Mouse (Mus musculus): ENCODE results near the gene Ccin. TPM values are rescaled to one million over a fixed set of nuclear protein-coding genes. Genes with fewer than 3 reads are reported as not detected.

Gene Ccin
- polyA plus RNA-seq, 1 experiment from 2014 or later: not detected

DNA sequence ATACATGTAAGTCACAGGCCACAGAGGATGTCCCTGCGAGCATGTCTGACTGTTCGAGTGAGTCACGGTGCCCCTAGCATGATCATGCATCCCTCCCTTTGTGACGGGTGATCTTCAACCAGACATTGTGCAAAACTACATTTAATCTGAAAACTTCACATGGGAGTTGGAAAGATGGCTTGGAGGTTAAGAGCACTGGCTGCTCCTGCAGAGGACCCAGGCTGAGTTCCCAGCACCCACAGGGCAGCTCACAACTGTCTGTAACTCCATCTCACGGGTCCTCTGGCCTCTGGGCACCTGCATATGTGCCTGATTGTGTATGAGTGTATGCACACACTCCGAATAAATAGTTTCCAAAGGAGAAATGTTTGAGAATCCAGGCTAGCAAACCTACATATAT, 41.0 kb downstream of the Ccin start:
- no peaks in the 10 kb centered on the region for H3K4me1 ChIP-seq (ENCODE audit: insufficient read depth)
- H3K9me3 ChIP-seq (ENCODE audit: low read length): no peaks in the 10 kb centered on the region
- no peak overlapping the region for H3K4me2 ChIP-seq (ENCODE audit: low read depth, low read length)
- DNase-seq (peak; percentile 5), ATAC-seq (no peak)
- 92% methylated on average over 6 of the region's 6 CpGs for WGBS (ENCODE audit: insufficient replicate concordance)
- no peak overlapping the region for H3K9ac ChIP-seq (replicated peaks)
- peaks cover 95% of the 10 kb centered on the region for H3K36me3 ChIP-seq (replicated peaks; ENCODE audit: insufficient read depth, low read length)
- no peak overlapping the region for H3K27ac ChIP-seq (ENCODE audit: low read depth)
- TF ChIP-seq CTCF (IDR thresholded peaks at IDR 0.05; ENCODE audit: low read depth) (no peak), EP300 (IDR thresholded peaks at IDR 0.05; ENCODE audit: low read depth) (no peak)
- H3K27me3 ChIP-seq (ENCODE audit: insufficient read depth, low read length): no peaks in the 10 kb centered on the region
- H3K4me3 ChIP-seq (ENCODE audit: low read depth, low read length): no peak overlapping the region

DNA sequence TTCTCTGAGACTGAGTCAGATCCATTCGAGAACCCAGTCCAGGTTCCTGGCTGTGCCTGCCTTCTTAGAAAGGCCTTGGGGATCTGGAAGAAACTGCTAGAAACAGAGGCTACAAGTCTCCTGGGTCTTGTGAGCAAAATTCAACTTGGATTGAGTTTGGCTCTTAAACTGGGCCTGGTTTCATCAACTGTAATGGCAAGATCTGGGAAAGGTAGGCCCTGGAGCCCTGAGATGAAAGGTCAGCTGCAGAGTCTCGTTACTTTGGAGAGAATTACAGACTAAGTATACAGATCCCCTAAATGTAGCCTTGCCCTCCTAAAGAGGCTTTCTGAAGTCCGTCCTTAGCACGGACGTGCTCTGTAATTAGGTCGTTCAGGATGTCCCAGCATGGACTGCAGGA, 42.3 kb downstream of the Ccin start:
- TF ChIP-seq EP300 (IDR thresholded peaks at IDR 0.05; ENCODE audit: low read depth) (no peak), CTCF (IDR thresholded peaks at IDR 0.05; ENCODE audit: low read depth) (no peak)
- H3K4me1 ChIP-seq (ENCODE audit: insufficient read depth): no peaks in the 10 kb centered on the region
- H3K4me2 ChIP-seq (ENCODE audit: low read depth, low read length): no peak overlapping the region
- H3K9me3 ChIP-seq (ENCODE audit: low read length): no peaks in the 10 kb centered on the region
- no peak overlapping the region for H3K9ac ChIP-seq (replicated peaks)
- no peaks in the 10 kb centered on the region for H3K27me3 ChIP-seq (ENCODE audit: insufficient read depth, low read length)
- no peak overlapping the region for H3K27ac ChIP-seq (ENCODE audit: low read depth)
- DNase-seq (no peak), ATAC-seq (no peak)
- no peak overlapping the region for H3K4me3 ChIP-seq (ENCODE audit: low read depth, low read length)
- 93% methylated on average over 6 of the region's 6 CpGs for WGBS (ENCODE audit: insufficient replicate concordance)
- H3K36me3 ChIP-seq (replicated peaks; ENCODE audit: insufficient read depth, low read length): peaks cover 95% of the 10 kb centered on the region

DNA sequence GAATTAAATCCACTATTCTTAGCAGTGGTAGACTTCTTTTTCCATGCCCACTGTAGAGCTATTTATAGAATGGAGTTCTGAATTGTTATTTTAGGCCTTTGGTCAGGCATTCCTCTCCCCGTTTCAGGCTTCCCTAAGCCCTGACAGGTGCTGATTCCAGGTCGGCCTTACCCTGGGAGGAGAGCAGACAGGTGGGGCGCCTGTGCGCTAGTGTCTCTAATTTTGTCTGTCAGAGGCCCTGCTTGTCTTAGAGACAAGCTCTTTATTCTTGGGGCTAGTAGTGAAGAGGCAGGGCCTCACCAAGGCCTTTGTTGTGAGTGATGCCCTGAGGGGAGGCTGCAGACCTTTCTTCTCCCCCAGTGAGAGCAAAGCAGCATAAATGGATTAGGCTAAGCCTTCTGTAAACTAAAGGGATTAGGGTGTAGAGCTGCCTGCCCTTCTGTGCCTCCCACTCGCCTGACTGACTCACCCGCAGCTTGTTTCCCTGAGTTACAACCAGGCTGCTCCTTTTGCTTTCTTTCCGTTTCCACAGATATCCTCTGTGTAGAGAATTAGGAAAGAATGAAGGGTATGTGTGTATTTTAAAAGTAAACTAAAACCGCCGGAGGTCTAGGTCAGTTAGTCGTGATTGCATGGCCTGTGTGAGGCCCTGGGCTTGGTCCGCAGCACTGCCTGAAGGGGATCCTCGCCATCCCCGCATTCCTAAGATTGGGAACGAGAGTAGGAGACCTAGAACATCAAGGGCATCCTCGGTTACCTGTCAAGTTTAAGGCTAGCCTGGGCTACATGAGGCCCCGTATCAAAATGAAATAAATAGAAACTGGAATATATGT, 45.2 kb downstream of the Ccin start:
- Histone ChIP-seq H3K9me3 (ENCODE audit: low read length) (no peaks in the 10 kb centered on the region), H3K4me2 (ENCODE audit: low read depth, low read length) (no peak overlapping the region), H3K4me1 (ENCODE audit: insufficient read depth) (no peaks in the 10 kb centered on the region), H3K36me3 (replicated peaks; ENCODE audit: insufficient read depth, low read length) (peaks cover 95% of the 10 kb centered on the region), H3K27ac (ENCODE audit: low read depth) (no peak overlapping the region), H3K27me3 (ENCODE audit: insufficient read depth, low read length) (no peaks in the 10 kb centered on the region), H3K4me3 (ENCODE audit: low read depth, low read length) (no peak overlapping the region), H3K9ac (replicated peaks) (no peak overlapping the region)
- DNase-seq (no peak), ATAC-seq (no peak)
- WGBS (ENCODE audit: insufficient replicate concordance): 77% methylated on average over 16 of the region's 16 CpGs
- TF ChIP-seq EP300 (IDR thresholded peaks at IDR 0.05; ENCODE audit: low read depth) (no peak), CTCF (IDR thresholded peaks at IDR 0.05; ENCODE audit: low read depth) (no peak)

DNA sequence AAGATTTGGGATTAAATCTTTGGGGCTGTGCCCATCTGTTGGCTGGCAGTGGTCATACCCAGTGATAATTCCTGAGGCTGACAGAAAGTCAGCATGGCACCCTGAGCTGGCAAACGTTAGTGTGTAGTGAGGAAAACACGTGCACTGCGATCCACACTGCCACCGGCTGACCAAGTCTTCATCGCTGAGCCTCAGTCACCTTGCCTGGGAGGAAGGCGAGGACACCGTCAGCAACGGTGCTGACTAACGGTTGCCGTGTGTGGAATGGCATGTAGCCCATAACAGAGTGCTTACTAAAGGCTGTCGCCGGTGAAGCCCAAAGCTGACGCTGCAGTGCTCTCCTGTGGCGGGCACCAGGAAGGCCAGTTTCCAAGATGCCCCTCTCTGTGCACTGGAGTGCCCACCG, 46.4 kb downstream of the Ccin start:
- H3K4me3 ChIP-seq (ENCODE audit: low read depth, low read length): no peak overlapping the region
- H3K4me2 ChIP-seq (ENCODE audit: low read depth, low read length): no peak overlapping the region
- no peak overlapping the region for H3K9ac ChIP-seq (replicated peaks)
- TF ChIP-seq CTCF (IDR thresholded peaks at IDR 0.05; ENCODE audit: low read depth) (no peak), EP300 (IDR thresholded peaks at IDR 0.05; ENCODE audit: low read depth) (no peak)
- H3K36me3 ChIP-seq (replicated peaks; ENCODE audit: insufficient read depth, low read length): peaks cover 89% of the 10 kb centered on the region
- ATAC-seq (no peak), DNase-seq (no peak)
- H3K9me3 ChIP-seq (ENCODE audit: low read length): no peaks in the 10 kb centered on the region
- H3K27me3 ChIP-seq (ENCODE audit: insufficient read depth, low read length): no peaks in the 10 kb centered on the region
- H3K27ac ChIP-seq (ENCODE audit: low read depth): no peak overlapping the region
- WGBS (ENCODE audit: insufficient replicate concordance): 87% methylated on average over 15 of the region's 15 CpGs
- H3K4me1 ChIP-seq (ENCODE audit: insufficient read depth): no peaks in the 10 kb centered on the region

DNA sequence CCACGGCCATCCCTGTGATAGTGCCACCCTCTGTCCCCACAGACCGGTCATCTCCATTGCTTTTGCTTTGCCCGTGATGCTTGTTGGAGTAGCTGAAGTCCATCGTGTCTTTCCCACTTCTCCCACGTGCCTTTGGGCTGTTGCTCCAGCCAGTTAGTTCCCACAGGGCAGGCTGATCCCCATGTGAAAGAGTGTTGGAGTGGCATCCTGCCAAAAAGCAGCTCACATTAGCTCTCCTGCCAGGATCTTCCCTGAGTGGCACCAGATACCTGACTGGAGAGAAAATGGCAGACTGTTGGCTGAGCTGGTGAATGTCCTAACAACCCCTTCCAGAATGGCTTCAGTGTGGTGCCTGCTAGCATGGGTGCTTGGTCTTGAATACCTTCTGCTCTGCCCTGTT, 48.2 kb downstream of the Ccin start:
- Histone ChIP-seq H3K27me3 (ENCODE audit: insufficient read depth, low read length) (no peaks in the 10 kb centered on the region), H3K36me3 (replicated peaks; ENCODE audit: insufficient read depth, low read length) (peaks cover 76% of the 10 kb centered on the region), H3K9ac (replicated peaks) (no peak overlapping the region), H3K9me3 (ENCODE audit: low read length) (no peaks in the 10 kb centered on the region), H3K27ac (ENCODE audit: low read depth) (no peak overlapping the region), H3K4me3 (ENCODE audit: low read depth, low read length) (no peak overlapping the region), H3K4me1 (ENCODE audit: insufficient read depth) (no peaks in the 10 kb centered on the region), H3K4me2 (ENCODE audit: low read depth, low read length) (no peak overlapping the region)
- WGBS (ENCODE audit: insufficient replicate concordance): 83% methylated on average over 5 of the region's 5 CpGs
- ATAC-seq (no peak), DNase-seq (no peak)
- no peak for TF ChIP-seq EP300 (IDR thresholded peaks at IDR 0.05; ENCODE audit: low read depth)
- no peak for TF ChIP-seq CTCF (IDR thresholded peaks at IDR 0.05; ENCODE audit: low read depth)

Other genes with a start within 250 kb of the Ccin start
- not detected in 2 replicates for gene Olfr159, start 212.5 kb upstream of the Ccin start, polyA plus RNA-seq (2015; fragmentation: Nextera tagmentation; extraction: Ambion mirVana)
- gene Olfr156, start 159.6 kb upstream of the Ccin start, polyA plus RNA-seq (2015; fragmentation: Nextera tagmentation; extraction: Ambion mirVana): not detected in 2 replicates
- not detected in 2 replicates for gene Olfr157, start 143.3 kb upstream of the Ccin start, polyA plus RNA-seq (2015; fragmentation: Nextera tagmentation; extraction: Ambion mirVana)
- gene Olfr155, start 131.9 kb upstream of the Ccin start, polyA plus RNA-seq (2015; fragmentation: Nextera tagmentation; extraction: Ambion mirVana): not detected in 2 replicates
- 1.8 and 2.3 TPM in 2 replicates for gene Reck, start 108.0 kb upstream of the Ccin start, polyA plus RNA-seq (2015; fragmentation: Nextera tagmentation; extraction: Ambion mirVana)
- 19.4 and 20.4 TPM in 2 replicates for gene Glipr2, start 26.1 kb upstream of the Ccin start, polyA plus RNA-seq (2015; fragmentation: Nextera tagmentation; extraction: Ambion mirVana)
- 136 and 144 TPM in 2 replicates for gene Clta, start 21.0 kb downstream of the Ccin start, polyA plus RNA-seq (2015; fragmentation: Nextera tagmentation; extraction: Ambion mirVana)
- 47.5 and 49.5 TPM in 2 replicates for gene Gne, start 100.7 kb downstream of the Ccin start, polyA plus RNA-seq (2015; fragmentation: Nextera tagmentation; extraction: Ambion mirVana)

Data from liver, postnatal 0 days (tissue).